Mouse (Mus musculus): Measurements from ENCODE around the gene Dock1. TPM values are rescaled to one million over a fixed set of nuclear protein-coding genes. Genes with fewer than 3 reads are reported as not detected.

The Dock1 gene
- total RNA-seq, 2 experiments from 2014 or later, result 20.3 to 23.0 TPM

GRCm38 (mm10) chr7:135195631-135196030 lies 525.2 kb downstream of the Dock1 start:
- no peak for DNase-seq (ENCODE audit: low spot score in 2 of 2)
- intact Hi-C loops (cut with DNase I), result no loop called here

DNA sequence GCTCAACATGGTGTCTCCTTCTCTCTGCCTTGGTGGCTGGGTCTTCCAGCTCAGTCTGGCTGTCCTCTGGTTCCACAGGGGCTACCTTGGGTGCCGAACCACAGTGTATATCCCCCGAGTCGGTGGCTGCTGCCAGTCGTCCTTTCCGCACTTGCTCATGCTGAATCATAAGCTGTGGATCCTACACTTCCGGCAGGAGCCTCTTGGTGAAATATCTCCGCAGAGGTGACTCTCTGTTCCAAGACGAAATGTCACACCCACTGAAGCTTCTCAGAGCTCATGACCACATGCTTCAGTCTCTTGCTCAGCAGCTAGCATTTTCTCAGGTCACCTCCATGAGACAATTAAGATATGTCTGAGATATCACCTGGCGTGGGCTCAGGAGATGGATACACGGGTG lies 526.4 kb downstream of the Dock1 start:
- intact Hi-C loops (cut with DNase I), result no loop called here
- peak in 1 of 2 experiments; percentile 65 for DNase-seq (ENCODE audit: low spot score in 2 of 2)

DNA sequence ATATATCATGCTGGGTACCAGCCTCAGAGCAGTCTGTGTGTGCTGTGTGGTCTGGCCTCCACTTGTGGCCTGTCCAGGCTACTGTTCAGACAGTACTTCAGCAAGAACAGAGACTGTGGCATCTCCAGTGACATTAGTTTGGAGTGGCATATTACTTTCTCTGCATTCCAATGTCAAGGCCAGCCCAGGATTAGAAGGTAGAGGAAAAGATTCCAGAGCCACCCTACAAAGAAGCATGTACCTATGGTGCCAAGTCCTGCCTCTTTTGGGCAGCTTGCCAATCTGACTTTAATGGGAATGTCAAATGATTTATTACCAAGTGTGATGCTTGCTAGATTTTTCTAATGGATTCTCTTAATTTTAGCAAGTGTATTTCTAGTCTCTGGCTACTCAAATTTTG lies 533.5 kb downstream of the Dock1 start:
- intact Hi-C loops (cut with DNase I), result no loop called here

DNA sequence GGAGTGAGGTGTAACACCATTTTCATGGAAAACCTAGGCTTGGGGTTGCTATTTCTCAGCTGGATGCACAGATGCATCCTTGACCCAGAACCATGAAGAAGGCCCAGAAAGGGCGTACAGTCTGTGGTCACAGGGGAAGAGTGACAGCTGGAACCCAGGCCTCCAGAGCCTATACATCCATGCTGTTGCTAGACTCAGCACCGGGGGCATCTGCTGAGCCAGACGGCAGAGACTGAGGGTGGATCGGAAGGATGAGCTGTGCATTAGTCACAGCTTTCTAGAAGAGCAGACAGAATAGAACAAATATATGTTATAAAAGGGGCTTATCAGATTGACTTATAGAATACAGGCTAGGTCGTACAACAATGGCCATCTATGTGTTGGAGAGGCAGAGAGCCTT lies 534.7 kb downstream of the Dock1 start:
- intact Hi-C loops (cut with DNase I), result no loop called here
- DNase-seq (ENCODE audit: low spot score in 2 of 2), result peak; percentile 54 to 86

More for the DNA sequence above, 533.5 kb downstream of the Dock1 start:
- DNase-seq (ENCODE audit: low spot score in 2 of 2), result no peak

DNA sequence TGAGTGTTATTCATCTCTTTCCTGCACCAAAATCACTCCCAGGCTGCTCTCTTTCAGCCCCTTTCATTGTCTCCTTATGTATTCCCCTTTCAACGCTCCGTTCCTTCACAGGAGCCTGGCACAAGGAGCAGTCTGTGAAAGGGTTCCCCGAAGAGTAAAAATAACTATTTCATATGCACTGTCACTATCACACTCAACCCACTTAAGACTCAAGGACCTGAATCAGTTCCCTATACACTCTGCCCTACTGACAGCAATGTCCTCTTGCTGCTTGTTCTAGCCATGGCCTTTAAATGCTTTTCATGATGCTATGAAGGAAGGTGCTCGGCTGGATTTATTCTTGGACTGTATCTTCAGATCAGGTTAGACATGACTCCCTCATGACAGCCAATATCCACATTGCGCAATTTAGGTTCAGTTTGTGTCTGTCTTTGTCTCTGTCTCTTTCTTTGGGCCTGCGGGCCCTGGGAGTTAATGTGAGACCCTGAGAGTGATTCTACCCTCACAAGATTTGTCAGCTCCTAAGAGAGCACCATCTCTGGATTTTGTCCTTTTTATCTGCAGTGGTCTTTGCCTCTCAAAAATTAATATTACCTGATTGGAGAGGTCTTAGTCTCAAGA lies 538.6 kb downstream of the Dock1 start:
- intact Hi-C loops (cut with DNase I), result no loop called here
- DNase-seq (ENCODE audit: low spot score in 2 of 2), result no peak

- intact Hi-C loops (cut with DNase I), result no loop called here
- no peak for DNase-seq (ENCODE audit: low spot score in 2 of 2)
Measured at GRCm38 (mm10) chr7:135210296-135210695, 539.8 kb downstream of the Dock1 start.

DNA sequence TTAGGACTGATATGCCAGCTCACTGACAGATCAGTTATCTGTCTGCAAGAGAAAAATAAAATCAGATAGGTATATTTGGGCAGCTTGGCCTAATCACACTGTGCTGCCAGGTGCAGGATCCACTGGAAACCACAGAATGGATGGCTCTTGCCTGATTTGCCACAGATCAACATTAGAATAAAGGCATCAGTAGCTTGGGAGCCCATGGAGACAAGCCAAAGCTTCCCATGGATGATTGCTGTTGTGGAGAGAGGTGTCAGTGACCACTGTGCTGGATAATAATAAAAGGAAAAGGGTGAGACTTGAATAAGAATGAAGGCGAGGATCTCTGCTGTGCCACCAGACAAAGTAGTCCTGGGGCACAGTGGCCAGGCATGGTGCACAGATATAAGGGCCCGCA lies 540.4 kb downstream of the Dock1 start:
- DNase-seq (ENCODE audit: low spot score in 2 of 2), result no peak
- intact Hi-C loops (cut with DNase I), result no loop called here

GRCm38 (mm10) chr7:135212505-135212904 lies 542.1 kb downstream of the Dock1 start:
- DNase-seq (ENCODE audit: low spot score in 2 of 2), result no peak
- intact Hi-C loops (cut with DNase I), result no loop called here

DNA sequence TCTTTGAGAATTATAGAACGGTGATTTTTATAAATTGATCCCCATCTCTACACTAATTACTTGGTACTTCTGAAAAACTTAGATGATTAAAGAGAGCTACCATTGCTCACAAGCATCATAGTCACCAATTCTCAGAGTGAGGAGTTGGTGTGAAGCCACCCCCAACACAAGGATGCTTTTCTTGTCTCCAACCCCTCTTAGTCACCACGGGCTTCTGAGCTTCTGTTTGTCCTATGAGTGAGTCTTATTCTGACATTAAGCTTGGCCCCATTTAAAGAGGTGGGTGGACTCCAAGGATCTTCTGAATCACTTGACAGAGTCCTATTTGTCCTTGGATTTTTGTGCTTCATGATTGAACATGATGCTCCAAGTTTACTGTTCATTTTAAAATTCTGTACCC lies 551.0 kb downstream of the Dock1 start:
- intact Hi-C loops (cut with DNase I), result no loop called here

More for the DNA sequence above, 551.0 kb downstream of the Dock1 start:
- peak in 1 of 2 experiments; percentile 53 for DNase-seq (ENCODE audit: low spot score in 2 of 2)

Data from left cerebral cortex, postnatal 25 days (tissue).